Mouse (Mus musculus) kidney, adult 18-20 months (tissue): Measurements from ENCODE around the gene Tsr1.

Source experiments
- DNase-seq: peaks from one replicate; pipeline ENCODE4 v3.0.0; 2021

The Tsr1 gene

DNA sequence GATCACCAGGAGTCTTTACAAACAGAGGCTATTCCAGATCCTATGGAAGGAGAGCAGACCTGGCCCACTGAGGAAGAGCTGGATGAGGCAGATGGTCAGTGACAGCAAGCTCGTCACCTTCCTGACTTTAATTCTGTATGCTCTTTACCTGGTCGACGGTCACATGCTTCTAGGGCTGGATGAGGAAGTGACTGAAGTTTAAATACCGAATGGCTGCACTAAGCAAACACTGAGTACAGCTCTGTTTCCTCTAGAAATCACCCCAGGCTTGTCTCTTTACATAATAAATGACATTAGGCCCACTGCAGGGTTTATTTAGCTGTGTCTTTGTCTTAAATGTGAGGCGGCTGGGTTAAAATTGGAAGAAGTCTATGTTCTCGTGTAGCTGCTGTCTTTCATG is 3.7 kb downstream of the Tsr1 start:
- DNase-seq, result no peak

DNA sequence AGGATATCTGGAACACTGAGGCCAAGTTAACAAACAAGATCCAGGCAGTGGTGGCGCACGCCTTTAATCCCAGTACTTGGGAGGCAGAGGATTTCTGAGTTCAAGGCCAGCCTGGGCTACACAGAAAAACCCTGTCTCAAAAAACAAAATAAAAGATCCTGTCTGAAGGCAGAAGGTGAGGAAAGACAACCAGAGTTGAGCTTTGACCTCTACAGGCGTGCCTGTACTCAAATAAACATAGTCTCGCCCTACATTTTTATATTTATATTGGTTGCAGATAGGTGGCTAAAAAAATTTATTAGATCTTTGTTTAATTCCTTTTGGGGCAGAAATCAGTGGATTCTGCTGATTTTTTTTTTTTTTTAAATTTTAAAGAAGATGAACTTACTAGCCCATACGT is 4.5 kb downstream of the Tsr1 start:
- DNase-seq, result no peak

DNA sequence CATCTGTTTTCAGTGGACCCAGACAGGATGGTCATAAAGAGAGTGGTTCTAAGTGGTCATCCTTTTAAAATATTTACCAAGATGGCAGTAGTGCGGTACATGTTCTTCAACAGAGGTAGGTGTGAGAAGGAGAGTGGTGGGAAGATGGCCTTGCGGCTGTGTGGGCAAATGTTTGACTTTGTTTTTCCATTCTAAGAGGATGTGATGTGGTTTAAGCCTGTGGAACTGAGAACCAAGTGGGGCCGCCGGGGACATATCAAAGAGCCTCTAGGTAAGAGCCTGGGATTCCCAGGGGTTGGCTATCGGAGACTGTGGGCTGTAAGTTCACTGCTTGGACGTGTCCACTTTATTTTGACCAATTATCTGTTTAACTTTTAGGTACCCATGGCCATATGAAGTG is 10.0 kb downstream of the Tsr1 start:
- DNase-seq, result no peak

GRCm38 (mm10) chr11:74908618-74909399 is 10.9 kb downstream of the Tsr1 start:
- peak; percentile 25 for DNase-seq

DNA sequence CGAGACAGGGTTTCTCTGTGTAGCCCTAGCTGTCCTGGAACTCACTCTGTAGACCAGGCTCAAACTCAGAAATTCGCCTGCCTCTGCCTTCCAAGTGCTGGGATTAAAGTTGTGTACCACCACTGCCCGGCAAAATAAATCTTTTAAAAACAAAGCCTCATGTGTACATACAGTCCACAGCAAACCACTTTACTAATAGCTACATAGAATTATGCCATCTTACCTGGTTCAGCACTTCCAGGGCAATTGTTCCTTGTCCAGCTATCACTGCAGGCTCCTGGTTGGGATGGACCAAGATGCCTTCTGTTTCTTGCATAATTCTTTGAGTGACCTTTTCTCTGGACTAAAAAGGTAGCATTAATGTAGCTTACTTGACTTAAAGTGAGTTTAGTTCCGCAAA is 12.1 kb downstream of the Tsr1 start:
- no peak for DNase-seq

GRCm38 (mm10) chr11:74912492-74912891 is 14.6 kb downstream of the Tsr1 start:
- DNase-seq, result no peak

DNA sequence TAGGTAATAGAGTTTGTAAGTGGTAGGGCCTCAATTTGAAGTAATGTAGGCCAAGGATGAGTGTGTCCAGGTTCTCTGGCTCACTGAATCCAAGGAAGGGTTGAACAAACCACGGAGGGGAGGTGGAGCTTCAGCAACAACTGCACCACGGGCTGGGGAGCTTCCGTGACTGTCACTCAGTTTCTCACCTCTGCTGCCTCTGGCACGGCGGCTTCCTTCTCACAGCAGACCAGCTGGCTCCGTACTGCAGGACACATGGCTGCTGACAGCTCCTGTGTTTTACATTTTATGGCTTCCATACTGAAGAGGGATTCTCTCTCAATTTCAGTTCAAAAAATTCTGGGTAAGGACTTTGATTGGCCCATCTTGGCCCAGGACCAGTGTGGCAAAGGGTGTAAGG is 21.4 kb downstream of the Tsr1 start:
- DNase-seq, result no peak

DNA sequence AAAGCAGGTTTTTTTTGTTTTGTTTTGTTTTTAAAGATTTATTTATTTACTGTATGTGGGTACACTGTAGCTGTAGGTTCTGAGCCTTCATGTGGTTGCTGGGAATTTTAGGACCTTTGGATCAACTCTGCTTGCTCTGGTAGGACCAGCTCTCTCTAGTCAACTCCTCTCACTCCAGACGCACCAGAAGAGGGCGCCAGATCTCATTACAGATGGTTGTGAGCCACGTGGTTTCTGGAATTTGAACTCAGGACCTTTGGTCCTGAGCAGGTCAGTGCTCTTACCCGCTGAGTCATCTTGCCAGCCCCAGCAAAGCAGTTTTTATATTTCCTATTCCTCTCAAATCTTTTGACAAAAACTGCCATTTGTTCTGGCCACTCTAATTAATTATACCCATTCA is 26.3 kb downstream of the Tsr1 start:
- peak; percentile 72 for DNase-seq

DNA sequence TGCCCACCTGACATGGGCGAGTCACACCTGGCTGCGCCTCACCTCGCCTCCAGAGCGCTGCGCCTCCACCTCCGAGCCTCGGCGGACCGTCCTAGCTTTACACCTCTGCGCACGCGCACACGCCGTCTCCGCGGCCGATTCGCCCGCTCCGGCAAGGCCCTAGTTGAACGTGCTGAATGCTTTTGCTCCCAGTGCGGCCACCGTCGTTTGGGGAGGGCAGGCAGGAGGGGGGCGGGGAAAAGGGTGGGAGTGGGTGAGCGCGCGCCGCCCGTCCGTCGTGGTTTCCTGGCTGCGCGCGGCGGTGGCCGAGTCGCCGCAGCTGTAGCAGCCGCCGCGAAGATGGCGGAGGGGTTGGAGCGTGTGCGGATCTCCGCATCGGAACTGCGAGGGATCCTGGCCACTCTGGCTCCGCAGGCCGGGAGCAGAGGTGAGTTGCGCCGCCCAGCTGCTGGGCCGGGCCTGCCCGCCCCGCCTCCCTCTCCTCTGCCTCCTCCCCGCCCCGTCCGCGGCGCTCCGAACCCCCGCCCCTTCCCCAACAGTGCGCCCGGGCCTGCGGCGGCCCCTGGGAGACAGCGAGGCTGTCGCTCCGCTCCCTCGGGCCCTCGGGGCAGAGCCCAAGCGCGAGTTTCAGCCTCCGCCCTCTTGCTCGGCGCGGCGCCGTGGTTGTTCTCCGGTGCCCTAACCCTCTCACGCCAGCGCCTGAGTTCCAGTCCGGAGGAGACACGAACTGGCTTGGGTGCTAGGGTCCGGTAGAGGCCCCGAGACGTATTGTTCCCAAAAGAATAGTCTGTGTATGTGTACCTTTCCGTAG is 27.9 kb downstream of the Tsr1 start, which contains the start of the genes Smg6 and Srr:
TSS of gene Smg6 (plus strand) at position 247 of the 811 bp plus-strand sequence.
TSS of gene Srr (minus strand) at position 372 of the 811 bp plus-strand sequence.
- DNase-seq, result peak; percentile 93

GRCm38 (mm10) chr11:74926388-74927005 is 28.6 kb downstream of the Tsr1 start:
- DNase-seq, result peak; percentile 70

- no peak for DNase-seq
These were observed 29.4 kb downstream of the Tsr1 start for GRCm38 (mm10) chr11:74927236-74927725.

- no peak for DNase-seq
These were observed 31.2 kb downstream of the Tsr1 start for GRCm38 (mm10) chr11:74929111-74929510.

- DNase-seq, result no peak
These were observed 32.5 kb downstream of the Tsr1 start for GRCm38 (mm10) chr11:74930391-74930790.

GRCm38 (mm10) chr11:74946348-74946747 is 48.5 kb downstream of the Tsr1 start:
- DNase-seq, result no peak

- peak; percentile 37 for DNase-seq
These were observed 57.0 kb downstream of the Tsr1 start for GRCm38 (mm10) chr11:74954901-74955300.

DNA sequence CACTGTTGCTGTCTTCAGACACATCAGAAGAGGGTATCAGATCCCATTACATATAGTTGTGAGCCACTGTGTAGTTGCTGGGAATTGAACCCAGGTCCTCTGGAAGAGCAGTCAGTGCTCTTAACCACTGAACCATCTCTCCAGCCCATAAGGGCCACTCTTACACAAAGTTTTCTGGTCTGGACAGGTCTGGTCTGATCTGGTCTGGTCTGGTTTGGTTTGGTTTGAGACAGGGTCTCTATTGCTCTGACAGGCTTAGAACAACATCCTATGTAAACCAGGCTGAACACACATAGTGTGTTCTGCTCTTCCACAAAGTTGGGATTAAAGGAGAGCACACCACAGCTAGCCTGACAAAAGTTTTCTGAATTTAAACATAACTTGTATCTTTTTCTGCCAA is 58.1 kb downstream of the Tsr1 start:
- no peak for DNase-seq

DNA sequence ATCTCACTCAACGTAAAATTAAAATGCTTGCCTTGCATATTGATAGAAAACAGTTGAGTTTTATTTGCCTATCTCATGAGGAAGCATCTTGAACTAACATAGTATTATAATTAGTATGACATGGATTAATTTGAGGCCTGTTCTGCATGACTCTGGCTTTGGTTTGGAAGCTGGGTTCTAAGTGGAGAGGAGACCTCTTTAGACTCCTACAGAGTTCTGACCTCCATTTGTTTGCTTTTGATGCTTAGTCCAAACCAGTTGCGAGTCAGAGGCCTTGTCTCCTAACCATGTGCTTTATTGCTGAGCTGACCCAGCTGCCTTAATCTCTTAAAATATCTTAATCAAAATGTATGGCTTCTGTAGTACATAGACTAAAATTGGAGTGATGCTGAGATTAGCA is 59.7 kb downstream of the Tsr1 start:
- DNase-seq, result no peak
